Mouse (Mus musculus) heart, embryonic 12.5 days (tissue): ENCODE results near the gene Bok. TPM values are rescaled to one million over a fixed set of nuclear protein-coding genes. Genes with fewer than 3 reads are reported as not detected.
A peak's percentile ranks its signal among the peaks of the same experiment; 100 is the strongest.

Source experiments
- ATAC-seq: fragments of 200-750 bp; cut with Nextera tagmentation; 2 replicates; pipeline ENCODE4 v1.8.0; 2017; ENCODE audit warnings: moderate TSS enrichment, moderate library complexity; ENCODE audit not compliant: insufficient number of reproducible peaks, low FRiP score
- H3K27ac ChIP-seq: fragments of 300-500 bp; sonication (generic); 2 replicates; pipeline ENCODE4 v1.5.1; 2016; ENCODE audit warnings: mild to moderate bottlenecking, moderate library complexity; ENCODE audit not compliant: poor library complexity, severe bottlenecking
- H3K27me3 ChIP-seq: fragments of 300-500 bp; sonication (generic); replicated peaks from 2 replicates; pipeline ENCODE4 v1.6.1; 2016; ENCODE audit warnings: mild to moderate bottlenecking, moderate library complexity
- H3K36me3 ChIP-seq: fragments of 300-500 bp; sonication (generic); 2 replicates; pipeline ENCODE4 v1.6.1; 2016; ENCODE audit warnings: mild to moderate bottlenecking, moderate library complexity
- H3K4me1 ChIP-seq: fragments of 300-500 bp; sonication (generic); replicated peaks from 2 replicates; pipeline ENCODE4 v1.6.1; 2016; ENCODE audit warnings: mild to moderate bottlenecking
- H3K4me2 ChIP-seq: fragments of 300-500 bp; sonication (generic); 2 replicates; pipeline ENCODE4 v1.6.1; 2016; ENCODE audit warnings: mild to moderate bottlenecking, moderate library complexity
- H3K4me3 ChIP-seq: fragments of 300-500 bp; sonication (generic); 2 replicates; pipeline ENCODE4 v1.5.1; 2016; ENCODE audit warnings: mild to moderate bottlenecking
- H3K9ac ChIP-seq: fragments of 300-500 bp; sonication (generic); 2 replicates; pipeline ENCODE4 v1.6.1; 2016; ENCODE audit warnings: mild to moderate bottlenecking, moderate library complexity
- H3K9me3 ChIP-seq: fragments of 300-500 bp; sonication (generic); replicated peaks from 2 replicates; pipeline ENCODE4 v1.6.1; 2016; ENCODE audit warnings: mild to moderate bottlenecking, moderate library complexity
- WGBS: fragments of 180-500 bp; shearing (Covaris S2); methylation state at CpG from one replicate; pipeline ENCODE4 v1.1.7; 2016; 5-methylcytosine and 5-hydroxymethylcytosine counted together
- polyA plus RNA-seq: library from polyadenylated mRNA; unstranded; fragments of >200 nt; fragmentation: Nextera tagmentation; extraction: Ambion mirVana; gene quantifications from 2 replicates; pipeline ENCODE4 v1.2.1, GENCODE M21; 2016

The Bok gene
- polyA plus RNA-seq, 1 experiment from 2014 or later, result 48.1 TPM

DNA sequence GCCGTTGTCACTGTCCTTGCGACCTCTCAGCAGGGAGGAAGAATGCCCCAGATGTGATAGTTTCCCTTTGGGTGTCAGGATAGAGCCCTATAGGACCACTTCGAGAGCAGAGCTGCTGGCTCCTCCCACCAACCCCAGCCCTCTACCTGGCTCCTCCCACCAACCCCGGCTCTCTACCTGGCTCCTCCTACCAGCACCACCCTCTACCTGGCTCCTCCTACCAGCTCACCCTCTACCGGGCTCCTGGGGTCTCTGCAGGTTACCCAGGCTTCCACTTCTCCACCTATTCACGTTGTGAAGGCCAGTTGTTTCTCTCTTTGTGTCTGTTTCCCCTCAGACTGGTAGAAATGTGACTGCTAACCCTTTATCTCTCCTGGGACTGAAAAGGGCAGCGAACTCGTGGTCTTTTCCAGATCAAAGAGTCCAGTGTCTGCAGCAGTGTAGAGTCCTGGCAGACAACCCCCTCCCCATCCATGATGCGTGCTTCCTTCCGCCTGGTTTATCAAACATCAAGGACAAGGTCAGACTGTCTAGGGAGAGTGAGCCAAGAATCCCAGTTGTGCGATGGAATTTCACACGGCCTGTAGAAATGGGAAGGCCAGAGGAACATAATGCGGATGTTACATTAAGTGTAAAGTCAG, 17.6 kb upstream of the Bok start:
- Histone ChIP-seq H3K4me3 (no peak overlapping the region; the same call in 1 of the 2 replicates), H3K4me1 (peaks cover 24% of the 10 kb centered on the region), H3K9me3 (no peaks in the 10 kb centered on the region), H3K27ac (peak overlapping the region; percentile 80), H3K36me3 (no peaks in the 10 kb centered on the region), H3K9ac (no peak overlapping the region), H3K4me2 (peak overlapping the region; percentile 75), H3K27me3 (no peaks in the 10 kb centered on the region)
- 10% methylated on average over 13 of the region's 13 CpGs for WGBS
- peak; percentile 60; the same call in 1 of the 2 replicates for ATAC-seq

DNA sequence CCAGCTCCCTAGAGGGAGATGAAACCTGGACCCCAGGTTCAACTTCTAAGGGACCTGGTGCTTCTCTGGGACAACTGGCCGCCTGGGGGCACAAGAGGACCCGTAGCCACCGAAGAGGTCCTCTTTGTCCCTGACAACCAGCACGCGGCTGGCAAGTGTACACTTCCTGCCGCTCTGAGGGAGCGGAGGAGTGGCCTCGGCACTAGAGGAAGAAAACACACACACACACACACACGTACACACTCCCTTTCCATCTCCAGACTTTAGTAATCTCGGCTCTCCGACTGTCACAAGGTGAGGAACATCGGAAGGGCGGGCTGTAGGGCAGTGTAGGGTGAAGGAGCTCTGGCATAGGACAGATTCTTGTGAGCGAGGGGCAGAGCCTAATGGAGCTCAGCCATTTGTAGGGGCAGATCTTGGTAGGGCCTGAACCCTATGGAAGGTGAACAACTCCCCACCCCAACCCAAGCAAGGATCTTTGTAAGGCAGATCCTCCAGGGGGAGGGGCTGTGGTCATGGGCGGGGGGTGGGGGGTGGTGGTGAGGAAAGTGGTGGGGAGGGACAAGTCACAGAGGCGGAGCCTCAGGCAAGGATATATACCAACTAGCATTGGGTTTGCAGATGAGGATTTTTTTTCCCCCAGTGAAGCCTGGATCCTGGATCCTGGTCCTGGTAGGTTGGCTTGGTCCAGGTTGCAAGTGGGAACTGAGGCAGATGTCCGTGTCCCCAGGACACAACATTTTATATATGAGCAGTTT, 16.5 kb upstream of the Bok start:
- Histone ChIP-seq H3K27me3 (no peaks in the 10 kb centered on the region), H3K9ac (peak overlapping the region; percentile 59; the same call in 1 of the 2 replicates), H3K4me2 (peak overlapping the region; percentile 75), H3K4me1 (peaks cover 24% of the 10 kb centered on the region), H3K27ac (peak overlapping the region; percentile 80), H3K36me3 (no peaks in the 10 kb centered on the region), H3K4me3 (peak overlapping the region; percentile 51), H3K9me3 (no peaks in the 10 kb centered on the region)
- WGBS, result 3% methylated on average over 17 of the region's 17 CpGs
- ATAC-seq, result peak; percentile 82

DNA sequence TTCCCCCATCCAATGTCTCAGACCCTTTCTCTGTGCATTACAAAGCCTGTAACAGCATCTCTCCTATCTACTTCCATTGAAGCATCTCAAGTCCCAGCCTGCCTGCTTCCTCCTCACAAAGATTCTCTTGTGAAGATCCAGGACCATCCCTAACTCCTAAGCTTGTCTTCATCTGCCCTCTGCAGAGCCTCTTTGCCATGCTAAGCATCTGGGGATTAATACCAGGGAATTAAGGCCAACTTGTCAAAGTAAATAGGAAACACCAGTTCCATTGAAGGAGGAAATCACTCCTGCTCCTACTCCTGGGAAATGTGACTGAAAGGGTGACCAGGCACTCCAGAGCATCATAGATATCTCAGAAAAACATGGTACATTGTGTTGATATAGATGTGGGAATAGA, 15.5 kb upstream of the Bok start:
- Histone ChIP-seq H3K27me3 (no peaks in the 10 kb centered on the region), H3K9me3 (no peaks in the 10 kb centered on the region), H3K4me3 (no peak overlapping the region), H3K27ac (no peak overlapping the region), H3K36me3 (no peaks in the 10 kb centered on the region), H3K4me2 (no peak overlapping the region), H3K9ac (no peak overlapping the region), H3K4me1 (peaks cover 24% of the 10 kb centered on the region)
- no peak for ATAC-seq

DNA sequence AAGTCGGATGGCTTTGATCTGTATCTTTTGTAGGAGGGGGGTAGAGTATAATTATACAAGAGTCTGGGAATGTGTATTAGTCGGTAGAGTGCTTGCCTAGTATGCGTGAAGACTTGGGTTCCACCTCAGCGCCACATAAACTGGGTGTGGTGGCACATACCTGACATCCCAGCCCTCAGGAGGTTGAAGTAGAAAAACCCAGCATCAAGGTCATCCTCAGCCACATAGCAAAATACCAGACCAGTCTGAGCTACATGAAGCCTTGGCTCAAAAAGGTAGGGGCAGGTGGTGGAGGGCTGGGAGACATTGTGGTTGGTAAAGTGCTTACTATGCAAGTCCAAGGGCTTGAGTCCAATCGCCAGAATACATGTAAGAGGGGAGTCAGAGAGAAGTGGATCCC, 12.8 kb upstream of the Bok start:
- Histone ChIP-seq H3K4me1 (peaks cover 18% of the 10 kb centered on the region), H3K9ac (no peak overlapping the region), H3K9me3 (no peaks in the 10 kb centered on the region), H3K4me3 (no peak overlapping the region), H3K27me3 (no peaks in the 10 kb centered on the region), H3K36me3 (no peaks in the 10 kb centered on the region), H3K27ac (no peak overlapping the region), H3K4me2 (no peak overlapping the region)
- ATAC-seq, result no peak
- WGBS, result 82% methylated on average over 5 of the region's 5 CpGs

DNA sequence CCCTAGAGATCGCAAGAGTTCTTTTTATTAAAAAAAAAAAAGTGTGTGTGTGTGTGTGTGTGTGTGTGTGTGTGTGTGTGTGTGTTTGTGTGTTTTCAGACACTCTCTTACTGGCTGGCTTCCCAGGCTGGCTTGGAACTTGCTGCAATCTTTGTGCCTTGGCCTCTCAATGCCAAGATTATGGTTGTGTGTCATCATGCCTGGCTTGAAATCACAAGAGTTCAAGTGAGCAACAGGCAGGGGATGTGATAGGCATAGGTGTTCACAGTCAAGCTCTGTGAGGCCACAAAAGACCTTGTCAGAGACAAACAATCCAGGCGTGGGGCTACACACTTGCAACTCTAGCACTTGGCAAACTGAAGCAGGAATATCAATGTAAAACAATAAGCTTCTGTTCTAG, 7.1 kb upstream of the Bok start:
- Histone ChIP-seq H3K27ac (no peak overlapping the region), H3K9me3 (no peaks in the 10 kb centered on the region), H3K27me3 (no peaks in the 10 kb centered on the region), H3K9ac (no peak overlapping the region), H3K36me3 (no peaks in the 10 kb centered on the region), H3K4me1 (0 out of 2 replicates have a peak, but pooled peaks cover 3% of the 10 kb centered on the region), H3K4me2 (no peak overlapping the region), H3K4me3 (no peak overlapping the region)
- WGBS, result 44% methylated on average over 2 of the region's 2 CpGs
- ATAC-seq, result no peak

DNA sequence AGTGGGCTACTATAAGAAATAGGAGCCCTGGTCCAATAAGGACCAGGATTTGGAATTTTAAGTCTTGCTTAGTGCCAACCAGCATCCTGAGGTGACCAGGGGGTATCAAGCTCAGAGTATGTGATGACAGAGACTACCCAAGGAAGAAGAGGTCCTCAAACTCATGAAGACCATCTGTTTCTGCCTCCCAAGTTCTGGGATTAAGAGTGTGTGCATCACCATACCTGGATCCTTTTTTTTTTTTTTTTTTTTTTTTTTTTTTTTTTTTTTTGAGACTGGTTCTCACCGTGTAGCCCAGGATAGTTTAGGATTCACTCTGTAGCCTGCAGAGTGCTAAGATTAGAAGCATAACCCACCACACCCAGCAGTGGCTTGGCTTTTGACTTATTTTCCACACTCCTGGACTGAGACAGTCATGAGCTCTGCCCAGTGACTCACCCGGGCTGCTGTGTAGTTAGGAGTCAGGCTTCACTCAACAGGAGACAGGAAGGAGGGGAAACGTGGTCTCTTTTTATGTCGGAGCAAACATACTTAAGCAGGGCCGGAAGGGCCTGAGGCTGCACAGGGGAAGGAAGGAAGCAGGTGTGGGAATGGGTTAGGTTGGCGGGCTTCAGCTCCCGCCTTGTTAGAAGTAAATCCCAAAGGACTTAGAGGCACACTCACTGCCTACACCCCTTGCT, 5.4 kb upstream of the Bok start:
- 44% methylated on average over 7 of the region's 7 CpGs for WGBS
- H3K4me2 ChIP-seq, result no peak overlapping the region
- H3K27me3 ChIP-seq, result no peaks in the 10 kb centered on the region
- peak; percentile 80 for ATAC-seq
- 0 out of 2 replicates have a peak, but pooled peaks cover 3% of the 10 kb centered on the region for H3K4me1 ChIP-seq
- H3K4me3 ChIP-seq, result no peak overlapping the region
- H3K9me3 ChIP-seq, result no peaks in the 10 kb centered on the region
- no peak overlapping the region for H3K27ac ChIP-seq
- H3K9ac ChIP-seq, result no peak overlapping the region
- no peaks in the 10 kb centered on the region for H3K36me3 ChIP-seq

DNA sequence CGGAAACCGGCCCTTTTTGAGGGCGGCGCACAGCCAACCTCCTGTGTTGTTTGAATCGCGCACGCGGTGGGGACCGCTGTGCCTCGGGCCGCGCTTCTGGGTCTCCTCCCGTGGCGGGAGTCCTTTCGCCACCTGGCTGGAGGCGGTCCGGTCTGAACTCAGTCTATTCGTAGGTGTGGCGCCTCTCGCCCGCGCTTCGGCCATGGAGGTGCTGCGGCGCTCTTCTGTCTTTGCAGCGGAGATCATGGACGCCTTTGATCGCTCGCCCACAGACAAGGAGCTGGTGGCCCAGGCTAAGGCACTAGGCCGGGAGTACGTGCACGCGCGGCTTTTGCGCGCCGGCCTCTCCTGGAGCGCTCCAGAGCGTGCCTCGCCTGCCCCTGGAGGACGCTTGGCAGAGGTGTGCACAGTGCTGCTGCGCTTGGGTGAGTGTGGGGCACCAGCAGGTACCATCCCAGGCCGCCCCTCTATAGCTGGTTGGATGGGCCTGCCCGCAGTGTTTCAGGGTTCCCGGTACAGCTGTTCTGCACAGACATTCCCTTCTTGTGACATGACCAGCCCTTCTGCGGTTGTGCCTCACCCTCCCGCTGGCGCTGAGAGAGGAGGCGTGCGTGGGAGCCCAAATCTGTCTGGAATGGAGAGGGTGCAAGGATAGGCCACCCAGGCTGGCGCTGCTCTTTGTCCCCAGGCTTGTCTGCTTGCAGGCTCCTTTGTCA, 943 bp downstream of the Bok start:
- 5% methylated on average over 51 of the region's 51 CpGs for WGBS
- Histone ChIP-seq H3K4me3 (peak overlapping the region; percentile 75), H3K4me2 (peak overlapping the region; percentile 97), H3K27ac (0 out of 2 replicates have a peak overlapping the region, but pooled peaks have one; percentile 6), H3K4me1 (peaks cover 24% of the 10 kb centered on the region), H3K36me3 (peaks cover 15% of the 10 kb centered on the region), H3K9me3 (no peaks in the 10 kb centered on the region), H3K27me3 (no peaks in the 10 kb centered on the region), H3K9ac (peak overlapping the region; percentile 82)
- ATAC-seq, result peak; percentile 61

DNA sequence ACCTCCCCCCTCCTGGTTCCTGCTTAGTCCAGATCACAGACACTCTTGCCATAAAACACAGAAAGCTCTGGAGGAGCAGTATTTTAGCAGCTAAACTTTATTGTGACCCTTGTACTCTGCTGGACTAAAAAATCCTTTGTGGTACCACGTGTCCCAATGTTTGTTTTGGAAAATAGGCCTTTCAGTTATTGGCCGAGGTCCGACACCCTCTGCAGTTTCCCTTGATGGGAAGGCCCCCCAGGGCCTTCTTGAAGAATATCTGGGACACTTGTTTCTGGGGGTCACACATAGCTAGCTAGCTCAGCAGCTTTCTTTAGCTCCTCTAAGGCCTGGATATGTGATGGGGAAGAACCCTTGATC, 1.5 kb downstream of the Bok start:
- Histone ChIP-seq H3K27ac (no peak overlapping the region), H3K4me3 (peak overlapping the region; percentile 75), H3K4me2 (peak overlapping the region; percentile 97), H3K9ac (peak overlapping the region; percentile 82; the same call in 1 of the 2 replicates), H3K36me3 (peaks cover 20% of the 10 kb centered on the region), H3K9me3 (no peaks in the 10 kb centered on the region), H3K27me3 (no peaks in the 10 kb centered on the region), H3K4me1 (peaks cover 24% of the 10 kb centered on the region)
- 63% methylated on average over 3 of the region's 3 CpGs for WGBS
- no peak for ATAC-seq

DNA sequence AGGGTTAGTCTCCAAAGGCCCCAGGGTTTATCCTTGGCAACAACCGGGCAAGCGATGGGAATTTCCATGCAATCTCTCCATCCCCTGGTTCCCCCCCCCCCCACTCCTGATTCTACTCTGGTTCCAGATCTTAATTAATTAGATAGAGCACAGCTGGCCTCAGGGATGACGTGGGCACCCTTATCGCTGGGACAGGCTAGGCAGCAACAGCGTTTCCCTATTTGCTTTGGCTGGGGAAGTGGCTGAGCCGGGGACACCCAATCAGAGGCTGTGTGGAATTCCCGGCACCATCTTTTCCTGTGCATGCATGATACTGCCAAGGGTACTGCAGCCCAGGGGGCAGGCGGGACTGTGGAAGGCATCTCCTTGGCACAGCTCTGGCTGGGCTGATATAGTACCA, 2.7 kb downstream of the Bok start:
- H3K27me3 ChIP-seq, result no peaks in the 10 kb centered on the region
- H3K9ac ChIP-seq, result no peak overlapping the region
- no peaks in the 10 kb centered on the region for H3K9me3 ChIP-seq
- no peak overlapping the region for H3K4me2 ChIP-seq
- peak; percentile 60 for ATAC-seq
- H3K4me1 ChIP-seq, result peaks cover 24% of the 10 kb centered on the region
- peaks cover 25% of the 10 kb centered on the region for H3K36me3 ChIP-seq
- H3K4me3 ChIP-seq, result no peak overlapping the region
- no peak overlapping the region for H3K27ac ChIP-seq
- 67% methylated on average over 8 of the region's 8 CpGs for WGBS

DNA sequence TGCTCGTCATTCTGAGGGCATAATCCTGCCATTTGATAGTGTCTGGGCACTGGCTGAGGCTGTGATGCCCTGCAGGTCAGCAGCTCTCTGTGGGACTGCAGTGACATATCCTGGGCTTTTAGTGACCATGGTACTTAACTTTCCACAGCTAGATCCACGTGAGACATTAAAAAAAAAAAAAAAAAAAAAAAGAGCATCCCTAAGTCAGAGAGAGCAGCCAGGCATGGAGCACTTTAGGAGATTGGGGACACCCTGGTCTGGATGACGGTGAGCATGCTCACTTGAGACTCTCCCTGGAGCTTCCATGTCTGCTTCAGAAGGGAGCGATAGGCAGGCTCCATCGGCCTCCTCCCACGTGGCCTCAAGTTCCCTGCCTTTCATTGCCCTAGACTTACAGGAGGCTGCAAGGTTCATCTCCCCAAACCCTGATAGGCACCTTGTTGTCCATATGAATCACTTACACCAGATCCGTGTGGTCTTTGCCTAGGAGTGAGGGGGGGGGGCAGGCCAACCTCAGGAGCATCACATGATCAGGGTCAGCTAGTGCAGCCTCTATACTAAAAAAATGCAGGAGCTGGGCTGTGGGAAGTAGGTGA, 4.5 kb downstream of the Bok start:
- no peak overlapping the region for H3K4me2 ChIP-seq
- no peaks in the 10 kb centered on the region for H3K9me3 ChIP-seq
- no peak for ATAC-seq
- H3K27me3 ChIP-seq, result no peaks in the 10 kb centered on the region
- no peak overlapping the region for H3K4me3 ChIP-seq
- no peak overlapping the region for H3K9ac ChIP-seq
- WGBS, result 75% methylated on average over 7 of the region's 7 CpGs
- H3K27ac ChIP-seq, result no peak overlapping the region
- peaks cover 29% of the 10 kb centered on the region for H3K4me1 ChIP-seq
- H3K36me3 ChIP-seq, result peaks cover 30% of the 10 kb centered on the region
